Comparison of ENCODE assay signal across 9 mouse cellular contexts in genomic region chr8:106134751-106135571, GRCm38 (mm10). TPM values are rescaled to one million over a fixed set of nuclear protein-coding genes. Genes with fewer than 3 reads are reported as not detected.
DNase-seq lines count a peak whose midpoint lies in the region; ATAC-seq and TF ChIP-seq lines count a peak whose summit lies in the region.
"Had no signal": no experiment of that assay in that cellular context is flagged by ENCODE, and none has a peak within 500 bp of the region (broad histone marks: within the 10 kb centered on the region; RNA-seq: fewer than 3 reads in every experiment).

No protein-coding gene starts in this region.

- no peak overlapping the region for H3K4me2 ChIP-seq in forebrain, postnatal 0 days (ENCODE audit: low read depth)
- peak overlapping the region; percentile 93; the same call in 1 of the 2 replicates for H3K4me2 ChIP-seq in limb, embryonic 14.5 days (replicated peaks; ENCODE audit: low read depth, low read length, severe bottlenecking)

- no peak overlapping the region for H3K27ac ChIP-seq in forebrain, embryonic 10.5 days
- H3K27ac ChIP-seq in forebrain, postnatal 0 days (ENCODE audit: low read depth, low read length) = no peak overlapping the region
- H3K27ac ChIP-seq in limb, embryonic 14.5 days (replicated peaks; ENCODE audit: low read depth, low read length) = no peak overlapping the region
- peak overlapping the region; percentile 91 for H3K27ac ChIP-seq in small intestine, adult 2 months (ENCODE audit: insufficient read depth, low read depth, low read length)

- H3K4me1 ChIP-seq in forebrain, embryonic 10.5 days = peaks cover 42% of the 10 kb centered on the region
- H3K4me1 ChIP-seq in forebrain, postnatal 0 days (ENCODE audit: insufficient read depth) = peaks cover 16% of the 10 kb centered on the region
- peaks cover 16% of the 10 kb centered on the region for H3K4me1 ChIP-seq in limb, embryonic 14.5 days (ENCODE audit: control insufficient read depth, insufficient read depth, low read length)
- H3K4me1 ChIP-seq in small intestine, adult 2 months (ENCODE audit: control insufficient read depth, insufficient read depth, insufficient read length, low read length) = peaks cover 11% of the 10 kb centered on the region

- no peak for ATAC-seq in forebrain, postnatal 0 days
- ATAC-seq in limb, embryonic 14.5 days (ENCODE audit: low FRiP score, low read depth) = peak; percentile 44

- TF ChIP-seq CTCF in forebrain, postnatal 0 days (IDR thresholded peaks at IDR 0.05; ENCODE audit: low read depth) = no peak
- no peak for TF ChIP-seq CTCF in small intestine, adult 2 months (IDR thresholded peaks at IDR 0.05; ENCODE audit: extremely low read depth, insufficient read length, insufficient replicate concordance, low read depth, low read length)

- H3K36me3 ChIP-seq in forebrain, embryonic 10.5 days (replicated peaks) = peaks cover 36% of the 10 kb centered on the region
- peaks cover 13% of the 10 kb centered on the region for H3K36me3 ChIP-seq in forebrain, postnatal 0 days (ENCODE audit: insufficient read depth)
- H3K36me3 ChIP-seq in limb, embryonic 14.5 days (ENCODE audit: control insufficient read depth, insufficient read depth, low read length) = peaks cover 33% of the 10 kb centered on the region
- H3K36me3 ChIP-seq in small intestine, adult 2 months (ENCODE audit: control insufficient read depth, insufficient read depth, low read length) = peaks cover 32% of the 10 kb centered on the region

- H3K9me3 ChIP-seq in forebrain, embryonic 10.5 days = no peaks in the 10 kb centered on the region
- no peaks in the 10 kb centered on the region for H3K9me3 ChIP-seq in forebrain, postnatal 0 days (ENCODE audit: low read length)
- H3K9me3 ChIP-seq in limb, embryonic 14.5 days (ENCODE audit: control insufficient read depth, low read length) = no peaks in the 10 kb centered on the region

- no peak for TF ChIP-seq POLR2A in limb, embryonic 14.5 days (IDR thresholded peaks at IDR 0.05; ENCODE audit: borderline replicate concordance, extremely low read depth, insufficient read depth, insufficient read length)
- TF ChIP-seq POLR2A in small intestine, adult 2 months (IDR thresholded peaks at IDR 0.05; ENCODE audit: low read depth, low read length) = peak; percentile 79; the same call in 1 of the 2 replicates

- 28% methylated on average over 14 of the region's 14 CpGs for WGBS in forebrain, embryonic 10.5 days
- 27% methylated on average over 14 of the region's 14 CpGs for WGBS in forebrain, postnatal 0 days
- 10% methylated on average over 14 of the region's 14 CpGs for WGBS in limb, embryonic 14.5 days
- WGBS in small intestine, adult 2 months = 16% methylated on average over 14 of the region's 14 CpGs

- H3K27me3 ChIP-seq in forebrain, embryonic 10.5 days (ENCODE audit: poor library complexity, severe bottlenecking) = peaks cover 78% of the 10 kb centered on the region
- H3K27me3 ChIP-seq in forebrain, postnatal 0 days (ENCODE audit: insufficient read depth, low read length) = peaks cover 53% of the 10 kb centered on the region
- H3K27me3 ChIP-seq in limb, embryonic 14.5 days (ENCODE audit: control insufficient read depth, insufficient read depth, low read length) = peaks cover 43% of the 10 kb centered on the region
- no peaks in the 10 kb centered on the region for H3K27me3 ChIP-seq in small intestine, adult 2 months (ENCODE audit: control insufficient read depth, insufficient read depth, low read length)

- H3K4me3 ChIP-seq in forebrain, embryonic 10.5 days = peak overlapping the region; percentile 59; the same call in 1 of the 2 replicates
- H3K4me3 ChIP-seq in forebrain, postnatal 0 days (ENCODE audit: low read depth, low read length) = no peak overlapping the region
- H3K4me3 ChIP-seq in limb, embryonic 14.5 days (replicated peaks; ENCODE audit: low read length) = peak overlapping the region; percentile 49; the same call in 1 of the 2 replicates
- peak overlapping the region; percentile 81 for H3K4me3 ChIP-seq in small intestine, adult 2 months (ENCODE audit: low read depth, low read length)

- no peak for DNase-seq in forebrain, embryonic 10.5 days (ENCODE audit: extremely low spot score, low spot score)
- DNase-seq in forebrain, postnatal 0 days = no peak
- DNase-seq in fat pad, adult 2 months (ENCODE audit: extremely low read depth, low read depth, low spot score) = peak; percentile 97
- DNase-seq in limb, embryonic 14.5 days (ENCODE audit: low spot score) = peak; percentile 62
- no peak for DNase-seq in MN1 (ENCODE audit: low spot score)
- no peak for DNase-seq in right cerebral cortex, postnatal 10 days (ENCODE audit: low spot score in 2 of 2)
- DNase-seq in layer of hippocampus, adult 9-10 months (ENCODE audit: low spot score) = no peak

- no peak overlapping the region for H3K9ac ChIP-seq in forebrain, postnatal 0 days
- no peak overlapping the region for H3K9ac ChIP-seq in limb, embryonic 14.5 days (ENCODE audit: low read depth, low read length, severe bottlenecking)

RNA-seq across cellular contexts. Expression of gene Esrp2, which starts 1.8 kb away (rescaled TPM):
- 2.0 and 2.6 TPM in 2 replicates for polyA plus RNA-seq in forebrain, embryonic 10.5 days (2016; fragmentation: Nextera tagmentation; extraction: Ambion mirVana)
- total RNA-seq in forebrain, postnatal 0 days (2014; rRNA removed) = 0.14 TPM in 1 of 2 replicates, not detected in the other
- polyA plus RNA-seq in forebrain, postnatal 0 days (2015; fragmentation: Nextera tagmentation; extraction: Ambion mirVana) = not detected in 2 replicates
- polyA plus RNA-seq in limb, embryonic 14.5 days (2012; rRNA removed) = 29.5 and 34.3 TPM in 2 replicates
- polyA plus RNA-seq in limb, embryonic 14.5 days (2014; fragmentation: Nextera tagmentation; extraction: Ambion mirVana) = 38.8 and 38.9 TPM in 2 replicates
- polyA plus RNA-seq in small intestine, adult 2 months (2012; rRNA removed) = 27.5 and 30.9 TPM in 2 replicates
- total RNA-seq: neutrophil, adult 5-6 weeks had no signal

RNA-seq across cellular contexts. Expression of gene Pla2g15, which starts 15.2 kb away (rescaled TPM):
- polyA plus RNA-seq in forebrain, embryonic 10.5 days (2016; fragmentation: Nextera tagmentation; extraction: Ambion mirVana) = 12.6 and 14.0 TPM in 2 replicates
- 16.0 and 17.8 TPM in 2 replicates for total RNA-seq in forebrain, postnatal 0 days (2014; rRNA removed)
- polyA plus RNA-seq in forebrain, postnatal 0 days (2015; fragmentation: Nextera tagmentation; extraction: Ambion mirVana) = 11.7 and 15.6 TPM in 2 replicates
- 13.7 and 15.0 TPM in 2 replicates for polyA plus RNA-seq in limb, embryonic 14.5 days (2012; rRNA removed)
- 6.3 and 7.8 TPM in 2 replicates for polyA plus RNA-seq in limb, embryonic 14.5 days (2014; fragmentation: Nextera tagmentation; extraction: Ambion mirVana)
- 2.6 and 2.8 TPM in 2 replicates for polyA plus RNA-seq in small intestine, adult 2 months (2012; rRNA removed)

RNA-seq across cellular contexts. Expression of gene Slc7a6, which starts 33.7 kb away (rescaled TPM):
- polyA plus RNA-seq in forebrain, embryonic 10.5 days (2016; fragmentation: Nextera tagmentation; extraction: Ambion mirVana) = 86.5 and 87.9 TPM in 2 replicates
- total RNA-seq in forebrain, postnatal 0 days (2014; rRNA removed) = 29.9 and 43.6 TPM in 2 replicates
- polyA plus RNA-seq in forebrain, postnatal 0 days (2015; fragmentation: Nextera tagmentation; extraction: Ambion mirVana) = 48.9 and 50.8 TPM in 2 replicates
- 42.1 and 57.6 TPM in 2 replicates for polyA plus RNA-seq in limb, embryonic 14.5 days (2012; rRNA removed)
- 55.7 and 73.1 TPM in 2 replicates for polyA plus RNA-seq in limb, embryonic 14.5 days (2014; fragmentation: Nextera tagmentation; extraction: Ambion mirVana)
- 5.3 and 6.2 TPM in 2 replicates for polyA plus RNA-seq in small intestine, adult 2 months (2012; rRNA removed)

Comparison
In these comparisons a context has a peak if more than half of its experiments do, and no peak if none do; other contexts are left out.
1. DNase-seq: peak in fat pad, adult 2 months (single experiment) and limb, embryonic 14.5 days (single experiment); none in forebrain, embryonic 10.5 days (single experiment), forebrain, postnatal 0 days (single experiment), MN1 (single experiment), right cerebral cortex, postnatal 10 days (0 of 2) and layer of hippocampus, adult 9-10 months (single experiment).